Mouse (Mus musculus): ENCODE results near the gene Ppp4c.

Gene Ppp4c

GRCm38 (mm10) chr7:126749582-126750343 lies 42.5 kb downstream of the Ppp4c start:
- DNase-seq, result no peak

GRCm38 (mm10) chr7:126748824-126749223 lies 43.5 kb downstream of the Ppp4c start:
- DNase-seq, result no peak

- DNase-seq, result no peak
Observed at GRCm38 (mm10) chr7:126746798-126747197, 45.5 kb downstream of the Ppp4c start.

- DNase-seq, result no peak
Observed at GRCm38 (mm10) chr7:126746066-126746465, 46.2 kb downstream of the Ppp4c start.

DNA sequence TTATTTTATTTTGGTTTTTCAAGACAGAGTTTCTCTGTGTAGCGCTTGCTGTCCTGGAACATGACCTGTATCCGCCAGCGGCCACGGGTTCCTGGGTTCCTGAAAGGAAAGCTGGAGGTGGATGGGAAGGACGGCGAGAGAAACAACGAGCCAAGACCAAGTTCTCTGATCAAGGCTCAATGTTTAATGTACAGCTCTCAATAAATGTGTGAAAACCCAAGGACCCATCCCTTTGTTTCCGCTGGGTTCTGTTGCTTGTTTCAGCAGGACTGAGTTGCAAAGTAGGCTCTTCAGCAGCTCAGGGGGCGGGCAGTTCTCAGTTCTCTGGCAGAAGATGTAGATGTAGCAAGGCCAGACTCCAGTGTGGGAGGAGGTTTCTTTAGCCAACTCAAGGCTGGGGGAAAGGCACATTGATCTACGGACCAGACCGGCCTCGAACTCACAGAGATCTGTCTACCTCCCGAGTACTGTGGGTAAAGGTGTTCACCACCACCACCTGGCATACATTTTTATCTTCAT lies 50.3 kb downstream of the Ppp4c start:
- no peak for DNase-seq

GRCm38 (mm10) chr7:126741452-126741851 lies 50.8 kb downstream of the Ppp4c start:
- DNase-seq, result no peak

GRCm38 (mm10) chr7:126740977-126741376 lies 51.3 kb downstream of the Ppp4c start:
- DNase-seq, result no peak

DNA sequence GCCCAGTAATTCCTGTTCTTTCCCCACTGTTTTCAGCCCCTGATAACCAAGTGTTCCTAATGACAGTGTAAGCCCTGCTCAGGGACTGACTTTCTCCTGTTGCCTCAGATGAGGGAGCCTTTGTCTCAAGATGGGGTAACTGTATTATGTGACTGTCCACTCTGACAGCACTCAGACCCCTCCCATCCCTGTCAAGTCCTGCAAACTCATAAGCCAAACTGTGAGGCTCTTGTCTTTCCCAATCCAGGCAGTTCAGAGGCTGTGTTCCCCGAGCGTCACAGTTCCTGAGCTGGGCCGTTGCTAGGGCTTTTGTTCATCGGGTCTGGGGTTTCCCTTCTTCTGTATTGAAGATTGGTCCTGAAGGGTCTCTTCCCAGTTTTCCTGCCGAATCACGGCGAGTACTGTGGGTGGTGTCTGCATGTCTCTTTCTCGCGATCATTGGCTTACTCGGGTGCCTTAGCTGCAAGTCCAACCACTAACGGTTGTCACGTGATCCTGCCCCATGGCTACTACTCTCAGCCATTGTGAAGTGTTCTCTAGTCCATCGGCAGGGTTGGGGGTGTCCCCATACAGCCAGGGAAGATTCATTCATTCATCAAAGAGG lies 52.1 kb downstream of the Ppp4c start:
- DNase-seq, result no peak

GRCm38 (mm10) chr7:126739551-126739950 lies 52.7 kb downstream of the Ppp4c start:
- no peak for DNase-seq

DNA sequence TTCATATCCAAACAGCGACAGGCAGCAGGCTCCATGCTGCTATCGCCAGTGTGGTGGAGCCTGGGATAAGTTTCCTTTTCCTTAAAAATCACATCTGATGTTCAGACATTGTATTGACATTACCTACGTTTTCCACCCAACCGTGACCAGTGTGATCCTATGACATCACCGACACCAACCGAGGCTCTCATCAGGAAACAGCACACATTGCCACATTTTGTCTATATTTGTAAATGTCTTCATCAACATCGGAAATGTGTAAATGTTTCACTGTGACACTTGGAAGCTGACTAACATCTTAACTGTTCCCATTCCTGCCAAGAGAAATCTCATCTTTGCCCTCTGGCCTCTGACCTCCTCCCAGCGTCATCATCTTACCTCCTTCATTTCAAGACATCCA lies 56.2 kb downstream of the Ppp4c start:
- DNase-seq, result no peak
